Mouse (Mus musculus): Measurements from ENCODE around the gene Pck2. TPM values are rescaled to one million over a fixed set of nuclear protein-coding genes. Genes with fewer than 3 reads are reported as not detected.

The Pck2 gene
- polyA plus RNA-seq, 1 experiment from 2014 or later: 25.4 TPM

DNA sequence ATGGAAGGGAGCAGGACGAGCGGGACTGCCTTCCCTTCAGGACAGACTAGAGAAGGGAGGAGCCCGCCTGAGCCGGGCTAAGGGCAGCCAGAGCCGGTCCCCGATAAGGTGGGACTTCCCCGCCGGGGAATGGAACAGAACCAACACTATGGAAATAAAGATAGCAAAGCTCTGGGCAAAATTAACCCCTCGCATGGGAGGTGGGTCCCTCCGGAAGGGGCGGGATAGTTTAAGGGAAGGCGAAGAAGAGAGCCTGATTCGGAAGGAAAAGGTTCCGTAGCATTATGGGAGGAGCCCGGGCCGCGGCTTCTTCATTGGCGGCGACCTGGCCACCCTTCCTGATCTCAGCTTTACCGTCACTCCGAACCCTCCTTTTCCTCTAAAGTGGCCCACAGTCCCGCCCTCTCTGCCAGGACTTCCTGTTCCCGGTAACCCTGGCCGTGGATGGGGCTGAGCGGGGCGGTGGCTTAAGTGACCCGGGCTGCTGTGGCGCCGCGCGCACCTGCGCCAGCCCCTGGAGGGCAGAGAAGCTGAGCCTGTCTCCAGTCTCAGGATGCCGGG lies 51.3 kb downstream of the Pck2 start, which contains the start of gene Rnf31:
Gene Rnf31, plus strand, starts transcription at position 378 of the 561 bp plus-strand sequence.
- H3K4me1 ChIP-seq: peaks cover 38% of the 10 kb centered on the region
- WGBS: under 1% methylated on average over 33 of the region's 33 CpGs

DNA sequence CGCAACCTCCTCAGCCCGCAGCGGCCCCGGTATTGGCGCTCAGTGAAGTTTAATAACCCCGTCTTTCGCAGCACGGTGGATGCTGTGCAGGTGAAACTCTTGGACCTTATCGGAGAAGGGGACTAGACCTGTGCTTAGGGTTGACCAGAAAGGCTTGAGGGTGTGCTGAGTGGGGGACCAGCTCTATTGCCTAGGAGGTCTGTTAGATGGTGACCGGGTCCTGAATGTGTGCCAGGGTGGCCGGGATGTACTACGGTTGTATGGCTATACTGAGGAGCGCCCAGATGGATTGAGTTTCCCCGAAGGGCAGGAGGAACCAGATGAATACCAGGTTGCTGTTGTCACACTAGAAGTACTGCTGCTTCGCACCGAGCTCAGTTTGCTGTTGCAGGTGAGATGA lies 52.2 kb downstream of the Pck2 start:
- peak overlapping the region; percentile 91 for H3K9ac ChIP-seq
- 7% methylated on average over 16 of the region's 16 CpGs for WGBS
- H3K36me3 ChIP-seq (replicated peaks): peaks cover 21% of the 10 kb centered on the region
- H3K4me1 ChIP-seq: peaks cover 38% of the 10 kb centered on the region
- H3K27ac ChIP-seq: no peak overlapping the region
- H3K4me3 ChIP-seq: peak overlapping the region; percentile 85
- no peaks in the 10 kb centered on the region for H3K9me3 ChIP-seq
- no peaks in the 10 kb centered on the region for H3K27me3 ChIP-seq (replicated peaks)
- no peak for ATAC-seq (replicated peaks)
- peak overlapping the region; percentile 96 for H3K4me2 ChIP-seq

More for the DNA sequence above, 51.3 kb downstream of the Pck2 start, which contains the start of gene Rnf31:
- H3K9me3 ChIP-seq: no peaks in the 10 kb centered on the region
- peaks cover 15% of the 10 kb centered on the region; the same call in 1 of the 2 replicates for H3K36me3 ChIP-seq (replicated peaks)
- H3K9ac ChIP-seq: peak within 1 kb of the TSS; percentile 91
- H3K27ac ChIP-seq: peak within 1 kb of the TSS; percentile 90
- peak; percentile 92 for ATAC-seq (replicated peaks)
- peak within 1 kb of the TSS; percentile 85 for H3K4me3 ChIP-seq
- H3K4me2 ChIP-seq: peak within 1 kb of the TSS; percentile 96
- H3K27me3 ChIP-seq (replicated peaks): no peaks in the 10 kb centered on the region

DNA sequence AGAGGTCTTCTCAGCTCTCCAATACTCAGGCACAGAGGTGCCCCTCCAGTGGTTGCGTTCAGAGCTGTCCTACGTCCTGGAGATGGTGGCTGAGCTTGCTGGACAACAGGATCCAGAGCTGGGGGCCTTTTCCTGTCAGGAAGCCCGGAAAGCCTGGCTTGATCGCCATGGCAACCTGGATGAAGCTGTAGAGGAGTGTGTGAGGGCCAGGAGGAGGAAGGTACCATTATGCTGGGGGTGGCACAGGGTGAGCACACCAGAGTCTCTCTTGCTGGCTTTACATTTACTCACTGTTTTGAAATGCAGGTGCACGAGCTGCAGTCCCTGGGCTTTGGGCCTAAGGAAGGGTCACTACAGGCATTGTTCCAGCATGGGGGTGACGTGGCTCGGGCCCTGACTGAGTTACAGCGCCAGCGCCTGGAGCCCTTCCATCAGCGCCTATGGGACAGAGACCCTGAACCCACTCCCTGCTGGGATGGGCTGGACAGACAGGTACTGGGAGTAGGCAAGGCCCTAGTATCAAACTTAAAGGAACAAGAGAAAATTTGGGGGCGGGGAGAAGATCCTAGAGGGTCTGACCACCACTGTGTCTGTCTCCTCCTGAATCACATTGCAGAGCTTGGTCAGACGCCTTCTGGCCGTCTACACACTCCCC lies 56.1 kb downstream of the Pck2 start:
- H3K27me3 ChIP-seq (replicated peaks): no peaks in the 10 kb centered on the region
- no peak overlapping the region for H3K27ac ChIP-seq
- H3K9ac ChIP-seq: no peak overlapping the region
- peaks cover 54% of the 10 kb centered on the region for H3K36me3 ChIP-seq (replicated peaks)
- 72% methylated on average over 13 of the region's 13 CpGs for WGBS
- no peak overlapping the region for H3K4me3 ChIP-seq
- no peak for ATAC-seq (replicated peaks)
- H3K4me1 ChIP-seq: peaks cover 24% of the 10 kb centered on the region
- H3K9me3 ChIP-seq: no peaks in the 10 kb centered on the region
- no peak overlapping the region for H3K4me2 ChIP-seq

DNA sequence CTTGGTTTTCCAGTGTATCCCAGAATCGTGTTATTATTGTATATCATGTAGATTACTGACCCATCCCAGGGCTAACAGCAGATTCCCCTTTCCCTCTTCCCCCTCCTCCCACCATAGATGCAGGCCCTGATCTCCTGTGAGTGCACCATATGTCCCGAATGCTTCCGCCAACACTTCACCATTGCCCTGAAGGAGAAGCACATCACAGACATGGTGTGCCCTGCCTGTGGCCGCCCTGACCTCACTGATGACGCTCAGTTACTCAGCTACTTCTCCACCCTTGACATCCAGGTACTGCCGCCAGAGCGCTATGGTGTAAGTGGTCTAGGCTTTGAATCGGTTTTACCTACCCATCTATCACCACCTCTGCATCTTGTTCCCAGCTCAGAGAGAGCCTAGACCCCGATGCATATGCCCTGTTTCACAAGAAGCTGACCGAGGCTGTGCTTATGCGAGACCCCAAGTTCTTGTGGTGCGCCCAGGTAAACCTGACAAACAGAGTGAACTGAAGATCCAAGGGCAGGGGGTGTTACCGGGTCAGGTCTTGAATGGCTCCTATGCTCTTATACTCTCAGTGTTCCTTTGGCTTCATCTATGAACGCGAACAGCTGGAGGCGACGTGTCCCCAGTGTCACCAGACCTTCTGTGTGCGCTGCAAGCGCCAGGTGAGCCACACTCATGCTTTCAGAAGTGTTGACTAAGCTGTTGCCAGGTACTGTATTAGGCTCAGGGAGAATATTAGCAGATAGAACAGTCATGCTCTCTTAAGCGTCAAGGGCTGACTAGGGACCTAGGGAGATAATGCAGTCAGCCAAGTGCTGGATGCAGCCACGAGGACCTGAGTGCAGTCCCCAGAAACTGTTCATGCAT lies 58.7 kb downstream of the Pck2 start:
- Histone ChIP-seq H3K27me3 (replicated peaks) (no peaks in the 10 kb centered on the region), H3K9ac (no peak overlapping the region), H3K9me3 (no peaks in the 10 kb centered on the region), H3K27ac (no peak overlapping the region), H3K4me2 (no peak overlapping the region), H3K36me3 (replicated peaks) (peaks cover 70% of the 10 kb centered on the region), H3K4me1 (peaks cover 11% of the 10 kb centered on the region), H3K4me3 (no peak overlapping the region)
- 94% methylated on average over 21 of the region's 21 CpGs for WGBS
- no peak for ATAC-seq (replicated peaks)

Other genes with a start within 250 kb of the Pck2 start
- 20.8 and 21.6 TPM in 2 replicates for gene Dhrs4, start 61.5 kb upstream of the Pck2 start, polyA plus RNA-seq (2015; fragmentation: Nextera tagmentation; extraction: Ambion mirVana)
- 32.4 and 36.1 TPM in 2 replicates for gene Carmil3, start 49.6 kb upstream of the Pck2 start, polyA plus RNA-seq (2015; fragmentation: Nextera tagmentation; extraction: Ambion mirVana)
- gene Cpne6, start 29.8 kb upstream of the Pck2 start, polyA plus RNA-seq (2015; fragmentation: Nextera tagmentation; extraction: Ambion mirVana): 1.9 and 2.1 TPM in 2 replicates
- gene Nrl, start 15.3 kb upstream of the Pck2 start, polyA plus RNA-seq (2015; fragmentation: Nextera tagmentation; extraction: Ambion mirVana): 0.15 and 0.17 TPM in 2 replicates
- gene Dcaf11, start 19.7 kb downstream of the Pck2 start, polyA plus RNA-seq (2015; fragmentation: Nextera tagmentation; extraction: Ambion mirVana): 129 and 135 TPM in 2 replicates
- gene A730061H03Rik, start 20.1 kb downstream of the Pck2 start, polyA plus RNA-seq (2015; fragmentation: Nextera tagmentation; extraction: Ambion mirVana): 1.4 TPM in 1 of 2 replicates, not detected in the other
- 0.23 TPM in 1 of 2 replicates, not detected in the other for gene Fitm1, start 35.4 kb downstream of the Pck2 start, polyA plus RNA-seq (2015; fragmentation: Nextera tagmentation; extraction: Ambion mirVana)
- gene Psme1, start 37.9 kb downstream of the Pck2 start, polyA plus RNA-seq (2015; fragmentation: Nextera tagmentation; extraction: Ambion mirVana): 215 and 217 TPM in 2 replicates
- 29.3 and 32.9 TPM in 2 replicates for gene Emc9, start 45.0 kb downstream of the Pck2 start, polyA plus RNA-seq (2015; fragmentation: Nextera tagmentation; extraction: Ambion mirVana)
- 150 and 184 TPM in 2 replicates for gene Psme2, start 50.8 kb downstream of the Pck2 start, polyA plus RNA-seq (2015; fragmentation: Nextera tagmentation; extraction: Ambion mirVana)
- gene Rnf31, start 51.4 kb downstream of the Pck2 start, polyA plus RNA-seq (2015; fragmentation: Nextera tagmentation; extraction: Ambion mirVana): 23.0 and 24.2 TPM in 2 replicates
- 10.0 and 13.5 TPM in 2 replicates for gene Irf9, start 63.3 kb downstream of the Pck2 start, polyA plus RNA-seq (2015; fragmentation: Nextera tagmentation; extraction: Ambion mirVana)
- 6.5 and 6.6 TPM in 2 replicates for gene Rec8, start 77.8 kb downstream of the Pck2 start, polyA plus RNA-seq (2015; fragmentation: Nextera tagmentation; extraction: Ambion mirVana)
- 116 and 121 TPM in 2 replicates for gene Ipo4, start 95.7 kb downstream of the Pck2 start, polyA plus RNA-seq (2015; fragmentation: Nextera tagmentation; extraction: Ambion mirVana)
- gene Gm49378, start 97.6 kb downstream of the Pck2 start, polyA plus RNA-seq (2015; fragmentation: Nextera tagmentation; extraction: Ambion mirVana): 0.79 and 1.1 TPM in 2 replicates
- gene Tm9sf1, start 103.5 kb downstream of the Pck2 start, polyA plus RNA-seq (2015; fragmentation: Nextera tagmentation; extraction: Ambion mirVana): 63.0 and 65.0 TPM in 2 replicates
- 0.41 and 0.43 TPM in 2 replicates for gene Tssk4, start 109.9 kb downstream of the Pck2 start, polyA plus RNA-seq (2015; fragmentation: Nextera tagmentation; extraction: Ambion mirVana)
- gene Mdp1, start 120.2 kb downstream of the Pck2 start, polyA plus RNA-seq (2015; fragmentation: Nextera tagmentation; extraction: Ambion mirVana): 77.1 and 79.5 TPM in 2 replicates
- gene Gmpr2, start 131.7 kb downstream of the Pck2 start, polyA plus RNA-seq (2015; fragmentation: Nextera tagmentation; extraction: Ambion mirVana): 42.8 and 43.1 TPM in 2 replicates
- 531 and 550 TPM in 2 replicates for gene Nedd8, start 131.9 kb downstream of the Pck2 start, polyA plus RNA-seq (2015; fragmentation: Nextera tagmentation; extraction: Ambion mirVana)
- gene Tinf2, start 141.6 kb downstream of the Pck2 start, polyA plus RNA-seq (2015; fragmentation: Nextera tagmentation; extraction: Ambion mirVana): 25.6 TPM in 2 replicates
- 0.20 and 0.27 TPM in 2 replicates for gene Tgm1, start 173.7 kb downstream of the Pck2 start, polyA plus RNA-seq (2015; fragmentation: Nextera tagmentation; extraction: Ambion mirVana)
- gene Rabggta, start 182.0 kb downstream of the Pck2 start, polyA plus RNA-seq (2015; fragmentation: Nextera tagmentation; extraction: Ambion mirVana): 56.7 and 61.4 TPM in 2 replicates
- 61.6 and 68.7 TPM in 2 replicates for gene Dhrs1, start 205.4 kb downstream of the Pck2 start, polyA plus RNA-seq (2015; fragmentation: Nextera tagmentation; extraction: Ambion mirVana)
- gene Nop9, start 205.4 kb downstream of the Pck2 start, polyA plus RNA-seq (2015; fragmentation: Nextera tagmentation; extraction: Ambion mirVana): 28.7 and 31.8 TPM in 2 replicates
- 0.25 and 0.66 TPM in 2 replicates for gene Cideb, start 218.2 kb downstream of the Pck2 start, polyA plus RNA-seq (2015; fragmentation: Nextera tagmentation; extraction: Ambion mirVana)
- 0.67 and 0.70 TPM in 2 replicates for gene Ltb4r2, start 221.2 kb downstream of the Pck2 start, polyA plus RNA-seq (2015; fragmentation: Nextera tagmentation; extraction: Ambion mirVana)
- 0.41 and 0.59 TPM in 2 replicates for gene Ltb4r1, start 225.7 kb downstream of the Pck2 start, polyA plus RNA-seq (2015; fragmentation: Nextera tagmentation; extraction: Ambion mirVana)
- gene Adcy4, start 243.8 kb downstream of the Pck2 start, polyA plus RNA-seq (2015; fragmentation: Nextera tagmentation; extraction: Ambion mirVana): 5.7 and 6.2 TPM in 2 replicates
- gene Ripk3, start 248.6 kb downstream of the Pck2 start, polyA plus RNA-seq (2015; fragmentation: Nextera tagmentation; extraction: Ambion mirVana): 2.3 and 2.7 TPM in 2 replicates